Mouse (Mus musculus) 416B (cell line): ENCODE data around the gene Tspan14.

Source experiments
- DNase-seq: peaks from one replicate; pipeline ENCODE4 v3.0.0; 2011; ENCODE audit warnings: low read depth

The Tspan14 gene

GRCm38 (mm10) chr14:40874565-40874964, 92.0 kb downstream of the Tspan14 start:
- DNase-seq: no peak

- no peak for DNase-seq
Measured at GRCm38 (mm10) chr14:40873961-40874360, 92.6 kb downstream of the Tspan14 start.

GRCm38 (mm10) chr14:40870598-40870997, 96.0 kb downstream of the Tspan14 start:
- no peak for DNase-seq

- no peak for DNase-seq
Measured at GRCm38 (mm10) chr14:40864811-40865514, 101.6 kb downstream of the Tspan14 start.

DNA sequence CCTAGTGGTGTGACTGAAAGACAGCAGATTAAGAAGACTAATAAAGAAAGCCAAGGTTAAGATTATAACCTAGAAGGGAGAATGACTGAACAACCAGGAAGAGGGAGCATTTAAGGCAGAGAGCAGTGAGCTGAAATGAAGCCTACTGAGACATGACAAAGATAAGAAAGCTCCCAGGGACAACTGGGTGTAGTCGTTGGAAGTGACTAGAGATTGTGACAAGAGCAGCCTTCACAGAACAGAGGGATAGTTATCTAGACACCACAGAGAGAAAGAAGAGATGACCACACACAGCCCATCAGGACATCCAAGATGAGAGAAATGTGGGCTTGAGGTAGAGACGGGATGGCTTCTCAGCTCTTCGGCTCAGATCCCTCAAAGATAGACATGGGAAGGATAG, 102.9 kb downstream of the Tspan14 start:
- no peak for DNase-seq

GRCm38 (mm10) chr14:40863022-40863421, 103.6 kb downstream of the Tspan14 start:
- peak; percentile 26 for DNase-seq
